ENCODE assay signal across 20 mouse cellular contexts in the genomic region with DNA sequence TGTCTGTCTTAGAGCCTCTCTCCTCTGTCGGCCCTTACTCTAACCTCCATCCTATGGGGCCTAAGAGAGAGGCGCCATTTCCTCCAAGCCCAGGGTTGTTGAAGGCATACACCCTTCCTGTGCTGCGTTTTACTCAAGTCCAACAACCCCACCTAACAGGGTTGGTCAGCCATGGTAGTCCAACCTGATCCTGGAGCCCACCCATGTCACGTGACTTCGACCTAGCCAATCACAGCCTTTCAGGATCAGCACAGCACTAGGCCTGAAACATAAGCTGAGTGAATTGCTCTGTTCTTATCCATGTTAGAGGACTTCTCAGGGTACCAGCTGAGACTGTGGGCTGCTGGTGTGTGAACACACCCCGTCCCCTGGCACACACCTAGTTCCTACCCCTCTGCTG. TPM values are rescaled to one million over a fixed set of nuclear protein-coding genes. Genes with fewer than 3 reads are reported as not detected.
DNase-seq lines count a peak whose midpoint lies in the region; ATAC-seq and TF ChIP-seq lines count a peak whose summit lies in the region.
"Had no signal": no experiment of that assay in that cellular context is flagged by ENCODE, and none has a peak within 500 bp of the region (broad histone marks: within the 10 kb centered on the region; RNA-seq: fewer than 3 reads in every experiment).

No protein-coding gene starts in this region.

- H3K4me2 ChIP-seq in heart, embryonic 13.5 days = no peak overlapping the region
- H3K4me2 ChIP-seq: embryonic facial prominence, embryonic 15.5 days had no signal

- no peaks in the 10 kb centered on the region for H3K27me3 ChIP-seq in heart, embryonic 13.5 days (replicated peaks)
- H3K27me3 ChIP-seq in C2C12 (ENCODE audit: control insufficient read depth, insufficient read depth, insufficient read length) = peaks cover 39% of the 10 kb centered on the region
- H3K27me3 ChIP-seq: embryonic facial prominence, embryonic 15.5 days had no signal

- ATAC-seq in heart, embryonic 13.5 days (ENCODE audit: extremely low read depth, insufficient number of reproducible peaks, low FRiP score, low TSS enrichment) = no peak
- ATAC-seq: forebrain, postnatal 0 days; hindbrain, embryonic 16.5 days; inflammation-experienced regulatory T-cells, adult 6 months had no signal

- H3K27ac ChIP-seq in heart, embryonic 13.5 days (replicated peaks) = peak overlapping the region; percentile 75; the same call in 1 of the 2 replicates
- H3K27ac ChIP-seq: embryonic facial prominence, embryonic 15.5 days had no signal

- peaks cover 27% of the 10 kb centered on the region for H3K36me3 ChIP-seq in heart, embryonic 13.5 days
- H3K36me3 ChIP-seq in C2C12 (ENCODE audit: control insufficient read depth, insufficient read depth) = no peaks in the 10 kb centered on the region

- H3K4me1 ChIP-seq in heart, embryonic 13.5 days = peaks cover 28% of the 10 kb centered on the region

- 73% methylated on average over 6 of the region's 6 CpGs for WGBS in heart, embryonic 13.5 days

- H3K9me3 ChIP-seq in heart, embryonic 13.5 days = no peaks in the 10 kb centered on the region
- H3K9me3 ChIP-seq: embryonic facial prominence, embryonic 15.5 days had no signal

- no peak overlapping the region for H3K4me3 ChIP-seq in heart, embryonic 13.5 days
- H3K4me3 ChIP-seq in C2C12 (ENCODE audit: insufficient read depth, poor library complexity, severe bottlenecking) = no peak overlapping the region
- H3K4me3 ChIP-seq: embryonic facial prominence, embryonic 15.5 days; erythroblast, embryonic 14.5 days had no signal

- H3K9ac ChIP-seq in heart, embryonic 13.5 days = no peak overlapping the region
- H3K9ac ChIP-seq: embryonic facial prominence, embryonic 15.5 days; forebrain, postnatal 0 days had no signal

- H3ac ChIP-seq in C2C12 (ENCODE audit: control insufficient read depth, insufficient read length, low read depth) = no peak overlapping the region

- H3K79me3 ChIP-seq in C2C12 (ENCODE audit: low read depth) = no peaks in the 10 kb centered on the region

- H3K79me2 ChIP-seq in C2C12 (ENCODE audit: control insufficient read depth, insufficient read depth) = no peaks in the 10 kb centered on the region

- TF ChIP-seq CTCF in C2C12 (IDR thresholded peaks at IDR 0.05; ENCODE audit: control insufficient read depth, insufficient read depth, insufficient read length) = no peak

- no peak for DNase-seq in heart, postnatal 4 days
- peak; percentile 77 for DNase-seq in ES-CJ7 (ENCODE audit: low read depth, low spot score)
- DNase-seq in ZHBTc4 (ENCODE audit: low read depth, low spot score) = peak; percentile 69
- no peak for DNase-seq in adrenal gland, adult 18-20 months (ENCODE audit: low spot score in 2 of 2)
- no peak for DNase-seq in adrenal gland, adult 2 months
- no peak for DNase-seq in urinary bladder, postnatal 25 days (ENCODE audit: low spot score)
- DNase-seq: adrenal gland, postnatal 25 days; cerebellum, adult 18-20 months; cerebellum, postnatal 10 days; forebrain, postnatal 0 days; gastrocnemius, postnatal 25 days; heart, postnatal 10 days; kidney, adult 11 months; kidney, adult 9 months had no signal

TF ChIP-seq in C2C12, 6 proteins besides CTCF, POLR2A, EP300 and RAD21:
- TF ChIP-seq CEBPB (IDR thresholded peaks at IDR 0.05; ENCODE audit: low read depth) (no peak), USF1 (IDR thresholded peaks at IDR 0.05; ENCODE audit: low read depth) (peak; percentile 34)

RNA-seq across cellular contexts. Expression of a gene that starts 22.3 kb away (rescaled TPM):
- polyA plus RNA-seq in heart, embryonic 13.5 days (2015; fragmentation: Nextera tagmentation; extraction: Ambion mirVana) = 11.9 and 12.5 TPM in 2 replicates
- total RNA-seq in heart, postnatal 4 days (2021) = 10 to 100 TPM; 16.4 to 20.2 TPM
- 0.68 TPM for polyA plus RNA-seq in C2C12 (2012; fragmentation: generic; extraction: Trizol)
- 1 to 10 TPM in 1 of 2 experiments, under 1 TPM in 1; 0.42 to 1.2 TPM for total RNA-seq in adrenal gland, adult 18-20 months (2021)
- 1 to 10 TPM; 1.2 to 2.1 TPM for total RNA-seq in adrenal gland, adult 2 months (2021)
- polyA plus RNA-seq in adrenal gland, adult 2 months (2012; rRNA removed) = 15.8 and 24.2 TPM in 2 replicates
- polyA plus RNA-seq: inflammation-experienced regulatory T-cells, adult 6 months had no signal

Comparison
In these comparisons a context has a peak if more than half of its experiments do, and no peak if none do; other contexts are left out.
1. DNase-seq: peak in ES-CJ7 (single experiment) and ZHBTc4 (single experiment); none in heart, postnatal 4 days (single experiment), adrenal gland, adult 18-20 months (0 of 2), adrenal gland, adult 2 months (single experiment) and urinary bladder, postnatal 25 days (single experiment).
2. RNA of a gene that starts 22.3 kb away (total RNA-seq): 16.4 to 20.2 TPM in heart, postnatal 4 days; 1.2 to 2.1 TPM in adrenal gland, adult 2 months and 0.42 to 1.2 TPM in adrenal gland, adult 18-20 months; every median in the first group is over 4 times any median in the second.